In the genomic region with DNA sequence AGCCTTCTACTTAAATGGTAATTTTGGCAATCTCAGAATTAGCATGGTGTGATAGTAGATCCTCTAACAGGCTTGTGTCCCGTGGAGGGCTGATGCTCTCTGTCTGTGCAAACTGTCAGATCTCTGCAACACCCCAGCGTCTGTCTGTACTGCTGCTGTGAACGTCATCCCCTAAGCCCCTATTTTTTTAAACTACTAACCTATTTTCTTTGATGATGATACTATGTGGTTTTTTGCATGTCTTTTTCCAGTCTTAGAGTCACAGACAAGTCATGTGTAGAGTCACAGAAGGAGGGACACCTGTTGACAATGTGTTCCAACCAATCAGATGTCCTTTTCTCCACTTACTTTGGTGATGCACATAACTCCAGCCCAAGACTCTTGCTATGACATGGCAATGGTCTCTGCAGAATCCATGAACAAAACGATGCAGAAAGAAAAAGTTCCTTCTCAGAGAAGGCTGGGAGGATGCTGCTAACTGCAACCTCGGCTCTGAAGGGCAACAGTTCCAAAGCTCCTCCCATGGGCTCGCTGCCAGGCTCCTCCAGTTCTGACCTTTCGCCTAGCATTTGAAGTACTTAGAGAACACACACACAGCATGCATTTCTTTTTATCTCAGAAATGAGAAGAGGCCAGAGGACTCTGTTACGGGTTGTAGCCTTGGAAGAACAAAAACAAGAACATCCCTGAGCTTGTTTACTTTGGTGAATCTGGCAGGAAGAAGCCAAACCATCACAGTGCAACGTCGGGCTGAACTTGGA, we compare ENCODE assay signal across 8 mouse cellular contexts. TPM values are rescaled to one million over a fixed set of nuclear protein-coding genes. Genes with fewer than 3 reads are reported as not detected.
DNase-seq lines count a peak whose midpoint lies in the region; ATAC-seq and TF ChIP-seq lines count a peak whose summit lies in the region.

No protein-coding gene starts in this region.

- no peak overlapping the region; the same call in 1 of the 2 replicates for H3K9ac ChIP-seq in heart, embryonic 14.5 days (ENCODE audit: low read length)
- H3K9ac ChIP-seq in stomach, postnatal 0 days (ENCODE audit: low read length): no peak overlapping the region
- H3K9ac ChIP-seq in forebrain, embryonic 16.5 days (replicated peaks; ENCODE audit: low read depth, low read length): no peak overlapping the region

- TF ChIP-seq EP300 in stomach, postnatal 0 days (optimal IDR thresholded peaks at IDR 0.05): no peak

- no peak overlapping the region for H3K4me3 ChIP-seq in heart, embryonic 14.5 days (ENCODE audit: control insufficient read depth in 1 of 2, insufficient read depth in 1 of 2, low read depth in 1 of 2, low read length in 2 of 2)
- H3K4me3 ChIP-seq in stomach, postnatal 0 days (ENCODE audit: low read depth, low read length): no peak overlapping the region
- no peak overlapping the region for H3K4me3 ChIP-seq in forebrain, embryonic 16.5 days (replicated peaks; ENCODE audit: low read length)

- peak overlapping the region; percentile 83 to 86 for H3K27ac ChIP-seq in heart, embryonic 14.5 days (replicated peaks in 1 of 2; ENCODE audit: control insufficient read depth in 1 of 2, insufficient read depth in 1 of 2, low read depth in 2 of 2, low read length in 2 of 2)
- H3K27ac ChIP-seq in stomach, postnatal 0 days (replicated peaks): peak overlapping the region; percentile 30; the same call in 1 of the 2 replicates
- H3K27ac ChIP-seq in forebrain, embryonic 16.5 days (ENCODE audit: low read length): no peak overlapping the region

- no peak for TF ChIP-seq CTCF in stomach, postnatal 0 days (IDR thresholded peaks at IDR 0.05; ENCODE audit: low read depth)

- H3K27me3 ChIP-seq in heart, embryonic 14.5 days (ENCODE audit: control insufficient read depth, insufficient read depth, low read length): no peaks in the 10 kb centered on the region
- H3K27me3 ChIP-seq in stomach, postnatal 0 days (ENCODE audit: control insufficient read depth, insufficient read depth, low read length): no peaks in the 10 kb centered on the region
- H3K27me3 ChIP-seq in forebrain, embryonic 16.5 days (replicated peaks; ENCODE audit: control insufficient read depth, insufficient read depth, low read length): no peaks in the 10 kb centered on the region

- WGBS in heart, embryonic 14.5 days: 17% methylated on average over 10 of the region's 10 CpGs
- 33% methylated on average over 10 of the region's 10 CpGs for WGBS in stomach, postnatal 0 days
- WGBS in forebrain, embryonic 16.5 days: 49% methylated on average over 10 of the region's 10 CpGs

- peak; percentile 59 for DNase-seq in gastrocnemius, adult 18-20 months (ENCODE audit: low spot score)
- no peak for DNase-seq in gastrocnemius, postnatal 4 days (ENCODE audit: low spot score in 2 of 2)
- DNase-seq in kidney, postnatal 36 days: peak; percentile 81 to 89
- DNase-seq in stomach, postnatal 0 days (ENCODE audit: low spot score): peak; percentile 72
- DNase-seq in cerebellum, adult 8-10 months: no peak
- DNase-seq in cerebellum, postnatal 4 days (ENCODE audit: low spot score in 2 of 2): no peak

- H3K4me1 ChIP-seq in heart, embryonic 14.5 days (ENCODE audit: control insufficient read depth in 2 of 2, insufficient read depth in 2 of 2, low read length in 2 of 2): peaks cover 15 to 16% of the 10 kb centered on the region in 2 experiments
- H3K4me1 ChIP-seq in stomach, postnatal 0 days (replicated peaks; ENCODE audit: control insufficient read depth, insufficient read depth): no peaks in the 10 kb centered on the region; the same call in 1 of the 2 replicates
- no peaks in the 10 kb centered on the region for H3K4me1 ChIP-seq in forebrain, embryonic 16.5 days (replicated peaks; ENCODE audit: control insufficient read depth, insufficient read depth, low read length)

- peaks cover 3% of the 10 kb centered on the region; the same call in 1 of the 2 replicates for H3K36me3 ChIP-seq in heart, embryonic 14.5 days (ENCODE audit: control insufficient read depth, insufficient read depth, low read length)
- no peaks in the 10 kb centered on the region for H3K36me3 ChIP-seq in stomach, postnatal 0 days (ENCODE audit: control insufficient read depth, insufficient read depth, low read length)
- peaks cover 3% of the 10 kb centered on the region; the same call in 1 of the 2 replicates for H3K36me3 ChIP-seq in forebrain, embryonic 16.5 days (ENCODE audit: control insufficient read depth, insufficient read depth)

- H3K9me3 ChIP-seq in heart, embryonic 14.5 days (ENCODE audit: control insufficient read depth, low read length): 0 out of 2 replicates have a peak, but pooled peaks cover 4% of the 10 kb centered on the region
- H3K9me3 ChIP-seq in stomach, postnatal 0 days (ENCODE audit: control insufficient read depth, low read length): no peaks in the 10 kb centered on the region
- H3K9me3 ChIP-seq in forebrain, embryonic 16.5 days (ENCODE audit: control insufficient read depth, low read length): no peaks in the 10 kb centered on the region

- ATAC-seq in heart, embryonic 14.5 days (ENCODE audit: insufficient number of reproducible peaks, insufficient read depth, low FRiP score, low read depth): peak; percentile 17; the same call in 1 of the 2 replicates
- peak; percentile 45; the same call in 1 of the 2 replicates for ATAC-seq in stomach, postnatal 0 days (ENCODE audit: low FRiP score, low TSS enrichment)
- ATAC-seq in forebrain, embryonic 16.5 days: no peak

- H3K4me2 ChIP-seq in heart, embryonic 14.5 days (ENCODE audit: low read length): peak overlapping the region; percentile 53
- no peak overlapping the region for H3K4me2 ChIP-seq in stomach, postnatal 0 days (replicated peaks; ENCODE audit: low read depth)
- no peak overlapping the region for H3K4me2 ChIP-seq in forebrain, embryonic 16.5 days (ENCODE audit: low read length)

RNA-seq across cellular contexts. Expression of gene Eif4e3, which starts 23.0 kb away (rescaled TPM):
- total RNA-seq in gastrocnemius, adult 18-20 months (2021): 10 to 100 TPM; 27.4 to 28.5 TPM
- total RNA-seq in gastrocnemius, postnatal 4 days (2021): 10 to 100 TPM; 11.3 to 12.1 TPM
- polyA plus RNA-seq in heart, embryonic 14.5 days (2014; fragmentation: Nextera tagmentation; extraction: Ambion mirVana): 7.9 and 10.1 TPM in 2 replicates
- polyA plus RNA-seq in stomach, postnatal 0 days (2015; fragmentation: Nextera tagmentation; extraction: Ambion mirVana): 7.8 and 8.3 TPM in 2 replicates
- 8.8 and 10.2 TPM in 2 replicates for polyA plus RNA-seq in forebrain, embryonic 16.5 days (2015; fragmentation: Nextera tagmentation; extraction: Ambion mirVana)

RNA-seq across cellular contexts. Expression of gene Gm20696, which starts 23.0 kb away (rescaled TPM):
- 1 to 10 TPM; 1.0 to 1.4 TPM for total RNA-seq in gastrocnemius, adult 18-20 months (2021)
- total RNA-seq in gastrocnemius, postnatal 4 days (2021): 1 to 10 TPM; 4.1 to 5.4 TPM
- 3.9 and 4.2 TPM in 2 replicates for polyA plus RNA-seq in heart, embryonic 14.5 days (2014; fragmentation: Nextera tagmentation; extraction: Ambion mirVana)
- polyA plus RNA-seq in stomach, postnatal 0 days (2015; fragmentation: Nextera tagmentation; extraction: Ambion mirVana): 1.4 and 1.8 TPM in 2 replicates
- 3.0 and 6.3 TPM in 2 replicates for polyA plus RNA-seq in forebrain, embryonic 16.5 days (2015; fragmentation: Nextera tagmentation; extraction: Ambion mirVana)

RNA-seq across cellular contexts. Expression of gene Gpr27, which starts 48.9 kb away (rescaled TPM):
- under 1 TPM; 0.48 to 0.71 TPM for total RNA-seq in gastrocnemius, adult 18-20 months (2021)
- total RNA-seq in gastrocnemius, postnatal 4 days (2021): 1 to 10 TPM; 4.7 to 5.8 TPM
- polyA plus RNA-seq in heart, embryonic 14.5 days (2014; fragmentation: Nextera tagmentation; extraction: Ambion mirVana): 1.6 and 1.8 TPM in 2 replicates
- polyA plus RNA-seq in stomach, postnatal 0 days (2015; fragmentation: Nextera tagmentation; extraction: Ambion mirVana): 2.5 and 2.9 TPM in 2 replicates
- 17.3 and 17.6 TPM in 2 replicates for polyA plus RNA-seq in forebrain, embryonic 16.5 days (2015; fragmentation: Nextera tagmentation; extraction: Ambion mirVana)

Comparison
In these comparisons a context has a peak if more than half of its experiments do, and no peak if none do; other contexts are left out.
1. DNase-seq: peak in gastrocnemius, adult 18-20 months (single experiment), kidney, postnatal 36 days (2 of 2) and stomach, postnatal 0 days (single experiment); none in gastrocnemius, postnatal 4 days (0 of 2), cerebellum, adult 8-10 months (single experiment) and cerebellum, postnatal 4 days (0 of 2).